Mouse (Mus musculus) small intestine, adult 2 months (tissue): Measurements from ENCODE around the gene Pex12. TPM values are rescaled to one million over a fixed set of nuclear protein-coding genes. Genes with fewer than 3 reads are reported as not detected.

Experiments used
- H3K27ac ChIP-seq: fragments of 200-500 bp; 2 replicates; pipeline ENCODE4 v1.5.1; 2012; ENCODE audit warnings: low read depth, low read length, control low read depth, inconsistent platforms; ENCODE audit not compliant: insufficient read depth
- H3K27me3 ChIP-seq: fragments of 200-500 bp; 2 replicates; pipeline ENCODE4 v1.6.1; 2012; ENCODE audit warnings: mild to moderate bottlenecking, moderate library complexity, low read length, inconsistent platforms; ENCODE audit not compliant: control insufficient read depth, insufficient read depth
- H3K36me3 ChIP-seq: fragments of 200-500 bp; 2 replicates; pipeline ENCODE4 v1.6.1; 2012; ENCODE audit warnings: mild to moderate bottlenecking, low read length, control low read depth, inconsistent platforms; ENCODE audit not compliant: control insufficient read depth, insufficient read depth
- H3K4me1 ChIP-seq: fragments of 200-500 bp; 2 replicates; pipeline ENCODE4 v1.6.1; 2012; ENCODE audit warnings: low read length, inconsistent platforms, mixed read lengths; ENCODE audit not compliant: control insufficient read depth, insufficient read depth, insufficient read length
- H3K4me3 ChIP-seq: fragments of 200-500 bp; 2 replicates; pipeline ENCODE4 v1.5.1; 2012; ENCODE audit warnings: low read depth, mild to moderate bottlenecking, control low read depth, inconsistent platforms, low read length, moderate library complexity
- CTCF ChIP-seq: fragments of 200-500 bp; IDR thresholded peaks from 2 replicates; pipeline ENCODE4 v1.5.1; 2012; ENCODE audit warnings: low read depth, mild to moderate bottlenecking, control low read depth, inconsistent platforms, low read length, moderate library complexity, mixed read lengths; ENCODE audit not compliant: insufficient replicate concordance, insufficient read length; ENCODE audit errors: extremely low read depth
- POLR2A ChIP-seq: fragments of 200-500 bp; IDR thresholded peaks from 2 replicates; pipeline ENCODE4 v1.6.1; 2012; ENCODE audit warnings: low read depth, mild to moderate bottlenecking, control low read depth, inconsistent platforms, low read length, moderate library complexity
- WGBS: fragments of 180-500 bp; shearing (Covaris S2); methylation state at CpG from one replicate; pipeline ENCODE4 v1.1.7; 2018; 5-methylcytosine and 5-hydroxymethylcytosine counted together
- polyA plus RNA-seq: library from polyadenylated mRNA; depleted of rRNA; stranded (reverse); fragments of >200 nt; gene quantifications from 2 replicates; pipeline ENCODE4 v1.2.3, GENCODE M21; 2012

Gene Pex12
- polyA plus RNA-seq, 1 experiment = 3.8 TPM

- TF ChIP-seq CTCF (no peak), POLR2A (no peak)
- WGBS = 89% methylated on average over 4 of the region's 4 CpGs
Observed at GRCm38 (mm10) chr11:83285627-83286026, 16.8 kb downstream of the Pex12 start.

GRCm38 (mm10) chr11:83282084-83282483 is 20.3 kb downstream of the Pex12 start:
- Histone ChIP-seq H3K4me3 (no peak overlapping the region), H3K36me3 (no peaks in the 10 kb centered on the region), H3K27ac (no peak overlapping the region), H3K27me3 (peaks cover 3% of the 10 kb centered on the region), H3K4me1 (no peaks in the 10 kb centered on the region)
- 50% methylated on average over 2 of the region's 2 CpGs for WGBS
- TF ChIP-seq POLR2A (no peak), CTCF (no peak)

More at GRCm38 (mm10) chr11:83285627-83286026, 16.8 kb downstream of the Pex12 start:
- Histone ChIP-seq H3K4me3 (no peak overlapping the region), H3K4me1 (no peaks in the 10 kb centered on the region), H3K36me3 (no peaks in the 10 kb centered on the region), H3K27me3 (peaks cover 2% of the 10 kb centered on the region), H3K27ac (no peak overlapping the region)

- TF ChIP-seq CTCF (no peak), POLR2A (no peak)
- 67% methylated on average over 6 of the region's 6 CpGs for WGBS
- no peak overlapping the region for H3K4me3 ChIP-seq
Observed at GRCm38 (mm10) chr11:83279691-83280090, 22.7 kb downstream of the Pex12 start.

GRCm38 (mm10) chr11:83279024-83279423 is 23.4 kb downstream of the Pex12 start:
- no peaks in the 10 kb centered on the region for H3K4me1 ChIP-seq
- no peak overlapping the region for H3K27ac ChIP-seq
- 82% methylated on average over 4 of the region's 4 CpGs for WGBS
- no peaks in the 10 kb centered on the region for H3K36me3 ChIP-seq
- no peak overlapping the region for H3K4me3 ChIP-seq
- H3K27me3 ChIP-seq = peaks cover 3% of the 10 kb centered on the region; the same call in 1 of the 2 replicates
- TF ChIP-seq POLR2A (no peak), CTCF (no peak)

More at GRCm38 (mm10) chr11:83279691-83280090, 22.7 kb downstream of the Pex12 start:
- H3K4me1 ChIP-seq = no peaks in the 10 kb centered on the region
- no peaks in the 10 kb centered on the region for H3K36me3 ChIP-seq
- H3K27ac ChIP-seq = no peak overlapping the region
- peaks cover 3% of the 10 kb centered on the region for H3K27me3 ChIP-seq

- Histone ChIP-seq H3K4me1 (no peaks in the 10 kb centered on the region), H3K27ac (no peak overlapping the region), H3K27me3 (peaks cover 3% of the 10 kb centered on the region; the same call in 1 of the 2 replicates), H3K4me3 (no peak overlapping the region), H3K36me3 (no peaks in the 10 kb centered on the region)
- TF ChIP-seq POLR2A = no peak
- no peak for TF ChIP-seq CTCF
- WGBS = 40% methylated on average over 7 of the region's 7 CpGs
Observed at GRCm38 (mm10) chr11:83276251-83276650, 26.1 kb downstream of the Pex12 start.

- H3K27me3 ChIP-seq = no peaks in the 10 kb centered on the region
- no peak overlapping the region for H3K4me3 ChIP-seq
- no peak overlapping the region for H3K27ac ChIP-seq
- no peaks in the 10 kb centered on the region for H3K4me1 ChIP-seq
- 11% methylated on average over 2 of the region's 2 CpGs for whole genome bisulfite sequencing
- H3K36me3 ChIP-seq = no peaks in the 10 kb centered on the region
- TF ChIP-seq CTCF (no peak), POLR2A (no peak)
Observed at GRCm38 (mm10) chr11:83271951-83272843, 30.2 kb downstream of the Pex12 start.

GRCm38 (mm10) chr11:83271151-83271950 is 31.0 kb downstream of the Pex12 start:
- WGBS = under 1% methylated on average over 26 of the region's 26 CpGs
- Histone ChIP-seq H3K36me3 (no peaks in the 10 kb centered on the region), H3K27ac (peak overlapping the region; percentile 29), H3K4me1 (no peaks in the 10 kb centered on the region), H3K27me3 (no peaks in the 10 kb centered on the region), H3K4me3 (peak overlapping the region; percentile 61)
- TF ChIP-seq CTCF = no peak
- no peak for TF ChIP-seq POLR2A
